Mouse (Mus musculus) frontal cortex, postnatal 14 days (tissue): ENCODE data around the gene Dlx5.

ENCODE experiments used
- DNase-seq, 2 experiments: peaks; one replicate each; pipeline ENCODE4 v3.0.0; 2022; ENCODE audit warnings: low spot score in 2 of 2

Dlx5 gene

DNA sequence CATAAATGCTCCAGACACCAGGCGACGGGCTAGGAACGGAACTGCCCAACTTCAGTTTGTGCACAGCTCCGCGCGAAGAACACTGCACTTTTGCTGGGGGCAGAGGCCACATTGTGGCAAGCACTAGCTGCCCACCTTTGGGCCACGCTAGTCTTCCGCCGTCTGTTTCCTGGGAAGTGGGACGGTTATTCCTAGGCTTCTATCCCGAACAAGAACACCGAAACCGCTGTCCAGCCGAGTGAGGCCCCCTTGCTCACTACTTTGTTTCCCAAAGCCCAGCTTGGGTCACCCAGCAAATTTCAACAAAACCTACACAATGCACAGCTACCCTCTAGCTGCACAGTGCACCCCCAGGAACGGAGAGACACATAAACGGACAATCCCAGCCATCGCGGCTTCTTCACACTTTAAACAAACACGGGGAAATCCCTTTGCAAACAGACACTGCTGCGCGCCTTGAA, 21.9 kb downstream of the Dlx5 start:
- no peak for DNase-seq

DNA sequence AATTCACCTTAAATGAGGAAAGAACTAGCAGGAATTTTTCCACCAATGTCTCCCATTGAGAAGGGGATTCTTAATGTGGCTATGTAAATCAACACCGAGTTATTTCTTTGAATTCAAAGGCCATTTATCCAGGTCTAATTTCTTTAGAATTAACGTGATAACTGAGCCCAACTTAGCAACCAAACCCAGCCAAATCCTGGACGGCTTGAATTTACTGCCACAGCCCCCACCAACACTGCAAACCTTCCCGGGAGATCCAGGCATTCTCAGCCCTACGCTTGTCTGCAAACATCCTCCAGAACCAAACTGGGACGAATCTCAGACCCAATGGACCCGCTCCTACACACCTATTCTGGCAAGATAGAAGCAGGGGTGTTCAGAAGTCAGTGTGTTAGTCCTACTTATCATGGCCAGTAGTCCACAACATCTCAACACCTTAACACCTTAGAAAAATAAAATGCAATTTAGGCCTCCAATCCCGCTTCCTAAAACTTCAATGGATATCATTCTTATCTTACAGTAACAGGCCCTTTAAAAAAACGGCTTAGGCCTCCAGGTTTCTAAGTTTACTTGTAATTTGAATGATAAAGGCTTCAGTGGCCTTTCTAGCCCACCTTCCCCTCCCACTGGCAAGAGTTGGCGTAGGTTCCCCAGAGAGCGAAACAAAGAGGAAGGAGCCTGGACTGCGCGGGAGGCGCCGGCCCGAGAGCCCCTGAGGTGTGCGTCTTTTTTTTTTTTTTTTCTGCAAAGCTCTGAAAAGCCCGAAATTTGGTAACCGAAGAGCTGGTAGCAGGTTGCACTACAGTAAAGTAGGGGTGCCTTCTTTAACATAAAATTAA, 22.6 kb downstream of the Dlx5 start:
- DNase-seq = no peak

DNA sequence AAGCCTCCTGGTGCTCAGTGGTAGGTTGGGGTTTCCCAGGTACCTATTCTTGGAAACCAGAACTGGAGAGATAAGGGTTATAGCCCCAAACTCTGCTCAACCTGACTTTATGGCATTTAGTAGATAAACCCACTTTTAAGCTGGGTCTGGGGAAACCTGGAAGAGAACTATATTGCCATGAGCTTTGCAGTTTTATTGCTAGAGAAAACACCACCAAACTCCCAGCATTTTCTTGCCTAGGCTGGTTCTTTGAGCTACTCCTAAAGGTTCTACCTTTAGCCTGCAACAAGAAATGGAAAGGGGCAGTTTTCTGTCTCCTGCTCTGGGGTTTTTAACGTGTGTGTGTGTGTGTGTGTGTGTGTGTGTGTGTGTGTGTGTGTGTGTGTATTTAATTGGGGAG, 23.3 kb downstream of the Dlx5 start:
- DNase-seq = no peak

DNA sequence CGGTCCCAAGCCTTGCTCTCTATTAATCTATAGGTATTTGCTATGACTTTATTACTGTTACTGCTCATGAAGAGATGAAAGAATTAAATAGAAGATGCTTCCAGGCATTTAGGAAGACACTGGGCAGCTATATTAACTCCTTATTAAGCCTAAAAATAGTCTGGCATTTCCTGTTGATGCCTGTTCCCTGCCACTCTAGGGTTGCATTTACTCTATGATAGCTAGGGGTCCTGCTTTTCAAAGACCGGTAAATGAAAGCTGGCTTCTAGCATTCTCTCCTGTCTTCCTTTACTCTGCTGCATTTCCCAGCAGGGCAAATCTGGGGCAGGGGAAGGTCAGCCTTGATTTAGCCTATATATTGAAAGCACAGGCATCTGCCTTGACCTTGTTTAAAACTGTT, 24.1 kb downstream of the Dlx5 start:
- no peak for DNase-seq

DNA sequence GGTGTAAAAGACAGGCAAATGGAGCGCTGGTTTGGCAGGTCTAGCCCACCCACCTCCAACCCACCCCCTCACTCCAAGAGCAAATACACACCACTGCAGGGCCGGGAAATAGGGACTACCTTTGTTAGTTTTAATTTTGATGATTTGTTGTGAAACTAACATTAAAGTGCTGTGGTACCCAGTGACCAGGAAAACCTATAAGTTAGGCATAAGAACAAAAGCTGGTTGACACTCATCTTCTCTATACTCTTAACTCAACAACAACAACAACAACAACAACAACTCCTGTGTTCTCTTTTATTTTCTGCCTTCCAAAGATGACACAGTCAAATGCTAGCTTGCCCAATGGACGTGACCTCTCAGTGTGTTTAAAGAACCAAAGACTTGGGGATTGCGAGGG, 25.0 kb downstream of the Dlx5 start:
- no peak for DNase-seq

DNA sequence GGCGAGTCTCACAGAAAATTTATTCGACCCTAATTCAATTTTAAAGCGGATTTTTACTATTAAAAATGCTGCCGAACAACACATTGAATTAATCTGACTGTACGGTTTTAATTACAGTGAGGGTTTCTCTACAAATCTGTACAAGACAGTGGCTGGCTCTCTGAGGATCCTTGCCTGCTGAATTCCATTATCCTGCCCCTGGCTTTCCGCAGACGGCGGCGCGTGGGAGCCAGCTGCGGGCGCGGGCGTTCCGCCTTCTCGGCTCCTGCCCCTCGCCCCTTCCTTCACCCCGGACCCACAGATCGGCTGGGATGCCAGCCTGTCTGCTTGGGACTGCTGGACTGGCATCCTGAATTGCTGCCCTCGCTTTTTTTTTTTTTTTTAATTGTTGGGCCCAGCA, 25.6 kb downstream of the Dlx5 start:
- no peak for DNase-seq

DNA sequence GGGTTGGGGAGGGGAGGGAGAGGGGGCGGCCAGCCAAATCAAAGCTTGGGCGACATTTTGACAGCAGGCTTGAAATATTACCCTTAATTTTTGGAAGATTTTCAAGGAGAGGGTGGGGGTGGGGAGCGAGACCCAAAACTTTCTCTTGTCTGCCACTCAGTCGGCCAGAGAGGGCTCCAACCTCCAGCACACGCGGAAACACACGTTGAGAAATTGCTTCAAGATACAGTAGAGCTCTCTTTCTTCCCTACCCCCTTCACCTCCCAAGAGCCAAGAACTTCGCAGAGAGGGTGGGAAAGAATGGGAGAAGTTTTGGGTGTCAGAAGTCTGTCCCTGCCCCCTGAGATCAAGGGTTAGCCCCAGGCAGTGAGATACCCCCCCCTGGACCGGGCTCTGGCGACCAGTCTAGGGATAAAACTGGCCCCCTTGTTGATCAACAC, 26.1 kb downstream of the Dlx5 start:
- no peak for DNase-seq

DNA sequence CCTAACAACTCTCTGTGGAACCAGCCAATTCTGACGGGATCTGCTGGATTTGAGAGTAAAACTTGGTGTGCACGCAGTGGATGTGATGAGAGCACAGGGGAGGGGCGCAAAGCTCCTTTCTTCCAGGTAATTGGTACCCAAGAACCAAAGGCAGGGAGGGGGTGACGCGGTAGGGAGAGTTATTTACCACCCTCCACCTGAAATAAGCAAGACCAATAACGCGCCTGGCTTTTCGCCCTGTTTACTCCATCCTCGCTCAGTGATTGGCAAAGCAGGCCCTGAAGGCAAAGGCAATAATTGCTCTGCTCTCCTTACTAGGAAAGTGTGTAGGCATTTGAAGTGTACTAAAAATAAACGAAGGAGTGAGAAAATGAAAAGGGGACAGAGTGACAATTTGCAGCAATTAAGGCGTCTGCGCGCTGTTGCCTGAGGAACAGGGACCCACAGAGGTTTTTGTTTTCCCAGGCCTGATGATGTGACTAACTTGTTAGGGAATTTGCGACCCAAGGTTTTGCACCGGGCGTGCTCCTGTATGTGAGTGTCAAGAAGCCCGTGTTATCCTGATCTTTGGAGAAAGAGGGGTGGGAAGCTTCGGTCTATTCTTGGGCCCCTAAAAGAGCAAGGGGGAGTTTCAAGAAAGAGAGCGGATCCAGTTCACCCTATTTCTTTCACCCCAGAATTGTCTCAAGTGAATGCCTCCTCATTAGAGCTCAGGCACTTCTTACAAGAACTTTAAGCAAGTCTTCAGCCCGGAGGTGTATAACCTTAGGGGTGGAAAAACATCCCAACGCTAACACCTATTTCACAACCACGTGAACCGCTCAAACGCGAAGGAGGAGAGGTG, 26.8 kb downstream of the Dlx5 start:
- DNase-seq = no peak

DNA sequence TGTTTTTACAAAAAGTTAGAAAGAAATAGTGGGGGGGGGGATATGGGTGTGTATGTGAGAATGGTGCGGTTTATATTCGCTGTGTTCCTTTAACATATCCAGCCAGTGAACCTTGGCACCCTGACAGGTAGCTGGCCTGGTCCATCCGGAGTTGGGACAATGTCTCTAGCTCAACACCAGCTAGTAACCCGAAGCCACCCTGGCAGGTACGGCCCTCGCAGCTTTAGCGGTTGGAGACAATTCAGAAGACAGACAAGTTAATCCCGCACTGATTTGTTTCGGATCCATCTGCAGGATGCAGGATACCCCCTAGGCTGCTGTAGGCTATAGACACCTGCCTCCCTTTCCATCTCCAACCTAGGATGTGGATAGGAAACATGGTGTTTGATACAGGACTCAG, 27.7 kb downstream of the Dlx5 start:
- no peak for DNase-seq

DNA sequence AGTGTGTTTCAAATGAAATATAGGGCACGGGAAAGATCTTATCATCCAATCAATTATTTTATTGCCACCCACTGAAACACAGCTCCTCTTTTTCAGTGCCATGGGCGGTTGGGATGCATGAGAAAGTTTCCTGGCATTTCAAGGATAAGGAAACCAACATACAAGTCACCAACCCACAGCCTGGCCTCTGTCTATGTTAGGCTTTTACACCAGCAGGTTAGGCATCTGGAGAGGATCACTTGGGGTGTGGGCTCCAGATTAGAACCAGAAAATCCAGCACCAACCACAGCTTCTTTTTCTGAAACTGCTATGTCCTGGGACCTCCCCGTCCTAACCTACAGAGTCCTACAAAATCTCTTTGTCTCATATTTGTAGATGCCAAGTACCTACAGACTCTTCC, 28.9 kb downstream of the Dlx5 start:
- no peak for DNase-seq

DNA sequence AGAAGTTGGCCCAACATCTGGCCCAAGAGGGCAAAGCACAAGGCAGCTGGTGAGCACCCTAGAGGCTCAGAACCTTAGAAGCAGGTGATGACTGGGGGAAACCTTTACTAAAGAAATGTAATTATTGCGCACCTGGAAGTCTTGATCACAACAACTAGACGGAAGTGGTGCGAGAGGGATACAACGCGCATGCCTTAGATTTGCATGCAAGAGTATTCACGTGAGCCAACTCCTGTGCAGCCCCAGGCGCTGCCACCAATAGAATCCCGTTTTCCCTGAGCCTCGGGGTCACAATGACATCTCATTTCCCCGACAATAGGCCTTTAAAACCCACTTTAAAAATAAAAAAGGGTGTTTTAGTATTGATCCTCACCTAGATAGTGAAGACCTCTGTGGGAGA, 30.7 kb downstream of the Dlx5 start:
- no peak for DNase-seq

DNA sequence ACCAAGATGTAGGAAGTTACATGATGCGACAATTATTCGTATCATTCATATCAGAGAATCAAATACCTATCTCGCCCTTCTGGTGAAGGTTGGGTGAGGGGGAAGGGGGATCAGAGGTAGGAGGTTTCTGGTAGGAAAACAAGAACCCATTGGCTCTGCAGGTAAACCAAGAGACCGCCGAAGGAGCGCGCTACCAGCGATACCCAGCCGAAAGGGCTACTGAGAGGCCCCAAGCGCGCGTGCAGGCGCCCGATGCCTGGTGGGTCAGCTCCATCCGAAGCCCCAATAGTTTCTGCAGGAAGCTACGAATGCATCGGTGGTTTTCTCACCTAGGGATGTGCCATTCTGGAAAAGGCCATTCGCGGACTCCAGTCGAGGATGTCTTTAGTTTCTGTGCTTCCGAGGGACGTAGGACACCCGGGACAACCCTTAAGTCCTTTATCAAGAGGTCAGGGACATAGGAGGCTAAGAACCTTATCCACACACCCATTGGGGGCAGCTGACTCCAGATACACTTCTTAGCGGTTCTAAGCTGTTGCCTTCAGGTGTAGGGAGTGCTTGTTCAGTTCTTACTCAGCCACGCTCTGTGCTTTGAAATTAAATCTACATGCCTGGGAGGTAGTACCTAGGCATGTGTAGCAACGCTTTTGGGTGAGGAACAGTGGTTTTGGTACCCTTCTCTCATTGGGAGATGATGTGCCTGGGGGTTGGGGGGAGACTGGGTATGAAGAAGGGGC, 31.4 kb downstream of the Dlx5 start:
- DNase-seq = no peak

DNA sequence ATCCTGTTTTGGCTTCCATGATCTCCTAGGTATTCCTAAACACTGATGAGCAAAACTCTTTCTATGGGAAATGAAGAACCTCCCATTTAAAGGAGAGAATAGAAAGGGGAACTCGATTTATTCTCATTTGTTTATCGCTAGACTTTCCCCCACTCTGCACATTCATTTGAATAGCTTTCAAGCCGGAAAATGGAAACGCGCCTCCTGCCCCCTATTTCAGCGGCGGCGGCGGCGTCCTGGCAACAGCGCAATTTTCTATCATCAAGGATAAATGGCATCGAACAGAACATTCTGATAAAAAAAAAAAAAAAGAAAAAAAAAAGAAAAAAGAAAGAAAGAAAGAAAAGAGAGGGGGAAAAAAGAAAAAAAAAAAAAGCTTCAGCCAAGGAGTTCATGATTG, 32.1 kb downstream of the Dlx5 start:
- DNase-seq = no peak

DNA sequence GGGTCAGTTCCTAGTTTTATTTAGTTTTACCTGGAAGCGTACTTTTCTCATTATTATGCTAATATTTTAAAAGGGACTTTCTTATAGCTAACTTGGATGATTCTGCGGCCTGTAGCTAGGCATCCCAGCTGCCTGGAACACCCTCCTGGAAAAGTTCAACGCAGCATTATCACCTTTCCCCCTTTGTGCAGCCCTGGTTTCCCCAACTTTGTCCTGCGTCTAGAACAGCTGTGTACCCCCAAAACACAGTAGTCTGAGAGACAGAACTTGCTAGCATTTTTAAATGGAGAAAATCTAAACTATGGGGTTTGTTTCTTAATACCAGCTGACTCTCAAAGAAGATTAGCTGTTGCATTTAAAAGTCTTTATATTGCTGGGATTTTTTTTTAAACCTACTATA, 33.3 kb downstream of the Dlx5 start:
- DNase-seq = no peak

DNA sequence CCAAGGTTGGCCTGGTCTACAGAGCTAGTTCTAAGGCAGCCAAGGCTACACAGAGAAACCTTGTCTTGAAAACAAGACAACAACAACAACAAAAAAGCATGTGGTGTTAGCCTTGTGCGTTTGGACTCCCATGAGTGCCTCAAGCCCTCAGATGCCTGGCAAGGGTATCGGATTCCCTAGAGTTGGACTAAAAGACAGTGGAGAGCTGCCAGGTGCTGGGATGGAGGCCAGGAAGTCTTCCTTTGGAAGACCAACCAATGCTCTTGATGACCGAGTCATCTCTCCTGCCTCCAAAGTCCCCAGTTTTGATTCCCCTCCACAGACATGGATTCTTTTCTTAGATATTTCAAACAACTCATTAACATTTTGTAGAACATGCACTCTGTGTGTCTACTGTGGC, 48.6 kb downstream of the Dlx5 start:
- DNase-seq = no peak

DNA sequence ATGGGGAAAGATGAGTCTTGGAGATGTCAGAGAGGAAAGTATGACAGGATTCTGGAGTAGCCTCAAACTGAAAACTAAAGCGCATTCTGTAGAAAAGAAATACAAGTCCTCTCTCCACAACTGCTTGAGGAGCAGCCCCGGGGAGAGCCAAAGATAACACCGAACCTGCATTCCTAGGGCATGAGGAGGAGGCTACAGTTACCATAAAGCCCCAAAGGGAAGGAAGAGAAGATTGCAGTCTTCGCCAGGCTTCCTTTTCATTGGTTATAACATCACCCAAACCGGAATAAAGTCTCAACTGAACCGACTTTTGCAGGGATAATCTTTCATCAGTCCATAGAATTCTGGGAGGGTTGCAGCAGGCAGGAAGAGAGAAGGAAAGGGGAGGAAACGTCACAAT, 51.4 kb downstream of the Dlx5 start:
- DNase-seq = no peak
